Mouse (Mus musculus): ENCODE measurements at regions not wholly inside any gene's neighbourhood (a gene's known extent, or its start where the extent isn't known, plus 50 kb on each side); places are given as distances from the start of the nearest gene placed in this dataset.
"Not testable (repeated sequence)": the region's sequence is repeated elsewhere in the genome, so short reads cannot be mapped to it uniquely, and the experiment has no call there.

DNA sequence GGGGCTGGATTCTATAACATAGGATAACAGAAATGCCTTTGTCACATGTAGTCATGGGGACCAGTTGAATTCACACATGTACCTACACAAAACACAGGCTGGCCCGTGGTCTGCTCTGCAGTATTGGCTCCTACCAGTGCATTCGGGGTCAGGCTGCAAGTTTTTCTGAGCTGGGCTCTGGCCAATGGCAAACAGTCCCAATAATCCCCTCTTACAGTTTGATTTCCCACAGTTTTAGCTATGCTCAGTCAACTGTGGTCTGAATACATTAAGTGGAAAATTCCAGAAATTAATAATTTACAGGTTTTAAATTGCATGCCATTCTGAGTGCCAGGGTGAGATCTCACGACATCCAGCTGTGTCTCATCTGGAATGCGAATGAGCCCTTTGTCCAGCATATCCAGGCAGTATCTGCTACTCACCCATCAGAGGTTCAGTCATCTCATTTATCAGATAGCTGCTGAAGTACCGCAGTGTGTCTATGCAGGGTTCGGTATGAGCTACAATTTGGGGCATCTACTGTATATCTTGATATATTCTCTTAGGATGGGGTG is 124.0 kb upstream of the Rgma start:
- DNase-seq (ENCODE audit: low spot score in 2 of 2), result no peak

DNA sequence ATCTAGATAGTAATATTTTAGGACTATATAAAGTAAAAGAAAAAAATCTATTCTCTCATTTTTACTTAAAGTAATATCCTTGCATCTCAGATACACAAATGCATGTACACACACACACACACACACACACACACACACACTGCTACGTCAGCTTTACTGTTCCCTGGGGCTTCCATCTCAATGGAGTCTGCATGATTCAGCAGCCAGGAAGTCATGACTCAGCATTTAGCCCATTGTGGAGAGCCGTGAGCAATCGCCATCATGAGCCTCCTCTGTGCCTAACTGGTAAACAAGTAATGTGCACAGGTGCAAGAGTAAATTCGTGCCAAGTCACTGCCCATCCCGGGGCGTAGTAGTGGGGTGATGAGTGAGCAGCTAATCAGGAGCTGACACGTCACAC is 120.3 kb upstream of the Rgma start:
- not testable (repeated sequence) for DNase-seq (ENCODE audit: low spot score in 2 of 2)

DNA sequence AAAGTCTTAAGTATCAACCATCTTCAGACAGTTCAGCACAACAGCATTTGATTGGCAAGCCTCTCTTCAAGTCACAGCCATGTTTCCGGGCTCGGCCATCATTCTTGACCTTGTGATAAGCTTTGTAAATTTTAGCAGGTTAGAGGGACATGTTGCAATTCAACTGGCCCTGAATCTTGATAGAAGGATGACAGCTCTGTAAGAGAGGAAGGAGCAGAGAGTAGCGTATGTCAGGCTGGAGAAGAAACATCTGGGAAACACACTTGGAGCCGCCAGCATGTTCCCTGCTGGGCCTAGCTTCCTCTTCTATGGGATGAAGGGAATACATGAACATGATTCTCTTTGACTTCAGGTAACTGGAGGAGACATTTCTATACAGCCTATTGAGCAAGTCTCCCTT is 115.2 kb upstream of the Rgma start:
- no peak for DNase-seq (ENCODE audit: low spot score in 2 of 2)

DNA sequence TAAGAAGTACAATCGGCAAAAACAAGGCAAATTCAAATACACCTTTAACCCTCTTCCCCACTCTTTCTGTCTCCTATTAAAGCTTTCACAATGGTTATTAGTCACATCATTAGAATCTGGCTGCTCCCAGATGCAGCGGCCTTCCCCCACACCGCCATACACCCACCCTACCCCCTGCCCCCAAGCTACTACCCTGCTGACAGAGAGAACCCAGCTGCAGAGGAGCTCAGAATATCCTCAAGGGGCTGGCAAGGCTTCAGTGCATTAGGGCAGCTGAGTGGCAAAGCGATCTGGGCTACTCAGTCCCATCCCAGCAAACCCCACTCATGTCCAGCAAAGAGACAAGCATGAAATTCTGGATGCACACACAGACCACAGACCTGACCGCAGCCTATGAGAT is 113.6 kb upstream of the Rgma start:
- DNase-seq (ENCODE audit: low spot score in 2 of 2), result no peak

DNA sequence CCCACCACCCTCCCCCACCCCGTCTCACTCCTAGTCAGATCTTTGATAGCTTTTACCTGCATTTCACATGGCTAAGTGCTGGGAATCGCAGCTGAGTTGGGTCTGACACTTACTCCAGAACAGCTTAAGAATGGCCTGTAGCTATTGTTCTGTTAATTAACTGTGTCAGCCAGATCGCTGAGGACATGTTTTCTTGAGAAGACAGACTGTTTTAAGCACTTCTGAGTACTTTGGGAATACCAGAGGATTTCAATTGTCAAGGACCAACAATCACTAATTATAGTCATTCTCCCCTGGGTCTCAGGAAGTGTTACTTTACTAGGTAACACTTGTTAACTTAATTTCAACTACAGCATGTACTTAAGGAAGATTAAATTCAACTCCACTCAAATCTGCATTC is 112.8 kb upstream of the Rgma start:
- DNase-seq (ENCODE audit: low spot score in 2 of 2), result no peak

DNA sequence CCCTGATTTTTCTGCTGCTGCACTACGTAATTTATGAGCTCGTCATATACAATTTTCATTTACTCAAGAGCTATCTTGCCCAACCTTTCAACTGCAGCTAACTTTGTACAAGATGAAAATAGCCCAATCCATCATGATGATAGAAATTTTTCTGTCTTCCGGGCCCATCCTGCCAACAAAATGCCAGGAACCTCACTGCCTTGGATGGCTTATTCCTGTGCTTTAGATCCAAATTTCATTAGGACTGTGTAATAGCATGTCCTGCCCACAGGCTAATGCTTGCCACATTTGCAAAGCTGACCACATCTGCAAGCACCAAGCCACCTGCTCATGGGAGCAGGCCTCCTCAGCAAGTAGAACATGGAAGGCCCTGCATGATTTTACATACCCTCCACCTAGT is 105.7 kb upstream of the Rgma start:
- DNase-seq (ENCODE audit: low spot score in 2 of 2), result no peak

DNA sequence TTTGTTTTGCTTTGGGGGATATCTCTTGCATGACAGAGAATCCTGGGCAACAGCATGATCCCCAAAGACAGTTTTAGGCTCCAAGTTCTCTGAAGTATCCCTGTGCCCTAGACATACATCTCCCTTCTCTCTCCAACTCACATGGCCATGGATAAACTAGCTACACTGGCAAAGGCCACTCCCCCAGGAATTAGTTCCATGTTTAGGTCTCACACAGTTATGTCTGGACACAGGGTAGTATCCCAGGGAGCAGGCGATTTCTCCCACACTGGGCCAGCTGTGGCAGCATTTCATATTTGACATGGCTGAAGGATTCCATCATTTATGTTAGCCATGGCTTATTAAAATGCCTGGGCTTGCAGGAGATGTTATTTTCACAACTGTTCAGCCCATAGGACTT is 102.5 kb upstream of the Rgma start:
- DNase-seq (ENCODE audit: low spot score in 2 of 2), result no peak

DNA sequence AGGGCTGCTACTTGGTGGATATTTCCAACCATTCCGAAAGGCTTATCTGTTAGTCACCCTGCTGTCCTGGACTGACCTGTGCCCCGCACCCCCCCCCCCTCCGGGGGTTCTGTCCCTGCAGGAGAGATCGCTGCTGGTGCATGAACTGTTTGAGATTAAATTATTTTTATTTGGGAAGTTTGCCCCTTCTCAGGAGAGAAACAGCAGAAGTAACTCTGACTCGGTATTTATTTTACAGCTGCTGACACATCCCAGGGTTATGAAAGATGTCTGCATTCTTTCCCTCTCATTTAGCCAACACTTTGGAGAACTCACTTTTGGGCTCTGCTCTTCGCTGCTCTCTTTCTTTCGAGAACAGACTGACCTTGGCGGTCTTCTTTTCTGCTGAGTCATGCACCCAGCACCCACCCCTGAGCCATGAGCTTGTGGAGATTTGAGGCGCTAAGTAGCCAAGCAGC is 99.5 kb upstream of the Rgma start:
- DNase-seq (ENCODE audit: low spot score in 2 of 2), result no peak

DNA sequence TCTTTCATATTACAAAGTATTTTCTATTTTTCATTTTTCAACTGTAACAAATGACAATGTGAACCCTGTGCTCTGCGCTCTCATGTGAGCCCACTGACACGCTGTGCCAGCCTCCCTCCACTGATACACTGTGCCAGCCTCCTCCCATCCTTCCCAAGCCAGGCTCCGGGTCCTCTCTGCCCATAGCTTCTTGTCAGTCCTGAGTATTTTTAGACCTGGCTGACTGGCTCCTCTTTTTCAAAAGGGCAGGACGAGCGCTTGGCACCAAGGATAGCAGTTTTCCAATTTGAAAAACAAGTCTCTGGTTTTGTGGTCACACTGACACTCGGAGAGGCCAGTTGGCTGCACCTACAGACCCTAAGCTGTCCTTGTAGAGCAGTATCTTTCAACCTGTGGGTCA is 96.7 kb upstream of the Rgma start:
- no peak for DNase-seq (ENCODE audit: low spot score in 2 of 2)

DNA sequence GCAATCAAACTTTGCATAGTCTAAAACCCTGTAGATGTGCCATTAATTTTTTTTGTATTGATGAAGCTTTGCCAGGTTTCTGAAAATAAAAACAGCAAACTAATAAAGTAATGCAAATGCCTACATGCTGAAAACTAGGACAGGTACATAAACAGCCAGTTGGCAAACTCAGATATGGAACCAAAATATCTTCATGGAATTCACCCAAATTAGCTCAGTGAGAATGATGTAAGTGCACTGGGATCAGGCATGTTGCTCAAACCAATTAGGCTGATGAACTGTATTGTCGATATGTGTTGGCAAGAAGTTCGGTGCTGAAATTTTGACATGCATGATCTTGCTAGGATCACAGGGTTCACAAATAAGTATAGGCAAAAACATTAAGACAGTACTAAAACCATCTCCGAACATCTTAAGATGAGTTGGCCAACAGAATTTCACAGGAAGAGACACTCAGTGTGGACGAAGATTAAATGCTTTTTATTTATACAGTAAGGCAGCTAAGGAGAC is 95.3 kb upstream of the Rgma start:
- no peak for DNase-seq (ENCODE audit: low spot score in 2 of 2)

DNA sequence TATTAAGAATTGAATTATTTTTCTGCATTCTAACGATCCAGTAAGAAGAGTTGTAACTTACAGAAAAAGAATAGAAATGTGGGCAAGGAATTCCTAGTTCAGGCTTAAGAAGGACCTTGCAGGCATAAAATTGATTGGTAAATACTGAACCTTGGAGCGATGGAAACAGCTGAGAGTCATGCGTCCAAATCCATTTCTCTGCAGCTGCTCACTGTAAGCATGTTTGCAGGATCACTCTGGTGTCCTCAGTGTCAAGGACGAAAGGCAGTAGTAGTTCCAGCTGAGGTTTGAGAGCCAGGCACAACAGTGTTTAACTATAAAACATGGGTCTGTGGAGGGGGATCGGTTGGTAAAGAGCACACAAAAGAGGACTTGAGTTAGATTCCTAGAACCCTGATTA is 89.1 kb upstream of the Rgma start:
- DNase-seq (ENCODE audit: low spot score in 2 of 2), result no peak

DNA sequence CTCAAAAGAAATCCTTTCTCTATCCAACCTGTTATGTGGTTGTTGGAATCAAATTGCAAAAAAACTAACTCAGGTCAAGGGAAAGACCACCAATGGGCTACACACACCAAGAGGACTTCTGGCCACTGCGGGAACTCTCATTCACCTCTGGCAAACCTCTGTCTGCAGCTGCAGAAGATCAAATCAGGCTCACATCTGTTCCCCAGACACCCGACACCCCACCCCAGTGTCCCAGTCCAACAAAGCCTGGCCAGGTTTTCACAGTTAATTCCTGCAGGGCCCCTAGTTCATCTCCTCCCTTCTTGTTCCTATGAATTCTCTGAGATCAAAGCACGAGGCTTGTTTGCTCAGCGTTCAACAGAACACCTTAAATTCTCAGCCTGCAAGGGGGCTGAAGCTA is 82.0 kb upstream of the Rgma start:
- no peak for DNase-seq (ENCODE audit: low spot score in 2 of 2)

DNA sequence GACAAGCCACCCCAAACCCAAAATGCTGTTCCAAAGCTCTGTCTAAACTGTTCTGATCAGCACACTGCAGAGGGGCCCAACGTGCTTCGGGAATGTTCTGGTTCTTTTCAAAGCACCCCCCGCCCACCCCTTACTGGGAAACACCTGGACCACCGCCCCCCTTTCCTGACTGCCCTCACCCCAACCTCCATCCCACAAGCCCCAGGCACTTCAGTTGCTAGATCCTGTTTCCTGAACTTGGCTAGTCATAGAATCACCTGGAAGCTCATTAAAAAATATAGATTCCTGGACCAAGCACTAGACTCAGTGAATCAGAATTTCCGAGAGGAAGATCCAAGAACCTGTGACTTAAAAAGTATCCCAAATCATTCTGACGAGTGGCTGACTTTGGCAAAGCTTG is 80.9 kb upstream of the Rgma start:
- DNase-seq (ENCODE audit: low spot score in 2 of 2), result no peak

DNA sequence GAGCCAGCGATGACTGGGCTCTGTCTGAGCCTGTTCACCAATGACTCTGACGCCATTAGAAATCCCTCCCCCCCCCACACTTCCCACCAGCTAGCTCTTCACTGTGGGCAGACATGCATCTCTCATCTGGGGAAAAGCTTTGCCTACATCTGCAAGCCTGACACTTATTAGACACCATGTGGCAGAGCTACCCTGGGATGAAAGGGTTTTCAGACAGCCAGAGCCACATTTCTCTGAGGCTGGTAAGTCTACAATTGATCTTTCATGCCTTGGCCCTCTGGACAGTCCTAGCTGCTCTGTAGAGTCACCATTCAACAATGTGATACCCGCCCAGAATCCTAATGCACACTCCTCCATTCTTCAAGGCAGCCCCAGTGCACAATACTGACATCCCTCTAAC is 72.8 kb upstream of the Rgma start:
- DNase-seq (ENCODE audit: low spot score in 2 of 2), result no peak

DNA sequence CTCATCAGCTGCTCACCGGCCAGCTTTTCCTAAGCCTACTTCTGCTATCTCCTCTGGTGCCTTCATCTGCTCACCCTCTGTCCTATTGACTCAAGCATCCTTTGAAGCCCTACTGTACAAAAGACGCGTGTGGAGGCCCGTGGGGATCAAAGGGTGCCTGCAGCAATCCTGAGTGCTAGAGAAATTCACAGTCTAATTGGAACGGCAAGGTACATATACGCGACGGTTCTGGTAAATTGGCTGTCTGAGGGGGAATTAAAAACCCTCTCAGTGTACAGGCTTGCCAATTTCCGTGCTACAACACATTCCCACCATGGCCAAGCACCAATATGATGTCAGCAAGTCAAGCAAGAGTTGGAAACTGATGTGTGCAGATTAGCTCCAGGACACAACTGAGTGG is 71.5 kb upstream of the Rgma start:
- DNase-seq (ENCODE audit: low spot score in 2 of 2), result no peak

DNA sequence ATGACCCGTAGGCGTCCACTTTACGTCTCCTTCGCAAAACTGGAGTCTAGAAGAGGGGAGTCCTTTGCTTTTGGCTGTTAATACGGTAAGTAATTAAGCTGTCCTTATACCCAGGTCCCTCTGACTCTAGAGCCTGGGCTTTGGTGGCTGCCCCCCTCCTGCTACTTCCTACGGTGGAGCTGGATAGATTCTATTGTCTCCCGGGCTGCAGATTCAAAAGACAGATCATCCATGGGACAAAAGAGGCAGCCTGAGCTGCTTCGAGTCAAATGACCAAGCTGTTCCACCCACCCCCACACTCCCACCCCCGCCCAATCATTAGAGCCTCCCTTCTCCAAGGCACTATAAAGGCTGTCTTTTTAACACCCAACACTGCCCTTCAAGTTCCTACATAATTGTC is 70.5 kb upstream of the Rgma start:
- DNase-seq (ENCODE audit: low spot score in 2 of 2), result no peak

DNA sequence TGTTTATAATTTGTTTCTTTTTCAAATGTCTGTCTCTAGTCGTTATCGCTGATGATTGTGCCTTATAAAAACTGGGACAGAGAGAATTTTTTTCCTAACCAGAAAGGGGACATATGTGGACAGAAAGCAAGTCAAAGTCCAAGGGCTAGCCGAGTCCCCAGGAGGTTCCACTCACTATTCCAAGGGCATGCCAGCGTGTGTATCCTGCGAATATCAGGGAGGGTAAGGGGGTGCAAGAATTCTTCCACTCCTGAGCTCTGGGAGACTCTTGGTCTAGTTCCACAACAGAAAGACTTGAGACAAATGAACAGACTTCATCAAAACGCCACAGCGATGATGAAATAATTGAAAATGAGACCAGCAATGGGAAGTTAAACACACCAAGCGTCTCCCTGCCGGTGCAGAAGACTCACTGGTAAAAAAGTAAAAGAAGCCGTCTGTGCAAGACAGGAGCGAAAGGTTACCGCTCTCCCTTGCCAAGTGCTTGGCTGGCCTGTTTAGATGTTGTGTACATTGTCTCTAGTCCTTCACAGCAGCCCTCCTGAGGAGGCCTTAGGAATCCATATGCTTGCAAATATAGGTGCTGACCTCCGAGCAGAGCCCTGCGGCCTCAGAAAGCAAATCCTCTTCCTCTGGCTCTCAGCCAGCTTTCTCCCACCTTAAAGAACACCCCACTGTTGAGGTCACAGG is 69.9 kb upstream of the Rgma start:
- DNase-seq (ENCODE audit: low spot score in 2 of 2), result no peak

DNA sequence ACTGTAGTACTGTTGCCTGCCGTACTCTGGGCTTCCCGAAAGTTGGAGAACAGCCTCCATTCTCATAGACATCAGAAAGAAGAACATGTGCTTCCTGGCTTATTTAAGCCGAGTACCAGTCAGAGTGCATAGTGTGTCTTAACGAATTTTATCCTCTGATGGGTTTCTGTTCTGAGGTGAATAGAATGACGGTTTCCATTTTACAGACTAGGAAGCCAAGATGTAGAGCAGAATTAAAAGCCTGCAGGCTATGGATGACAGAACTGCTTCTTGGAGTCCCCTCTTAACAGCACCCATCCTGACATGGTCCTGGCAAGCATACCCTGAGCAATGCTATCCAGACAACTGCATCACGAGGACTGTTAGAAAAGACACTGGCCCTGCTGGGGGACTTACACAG is 69.0 kb upstream of the Rgma start:
- no peak for DNase-seq (ENCODE audit: low spot score in 2 of 2)

DNA sequence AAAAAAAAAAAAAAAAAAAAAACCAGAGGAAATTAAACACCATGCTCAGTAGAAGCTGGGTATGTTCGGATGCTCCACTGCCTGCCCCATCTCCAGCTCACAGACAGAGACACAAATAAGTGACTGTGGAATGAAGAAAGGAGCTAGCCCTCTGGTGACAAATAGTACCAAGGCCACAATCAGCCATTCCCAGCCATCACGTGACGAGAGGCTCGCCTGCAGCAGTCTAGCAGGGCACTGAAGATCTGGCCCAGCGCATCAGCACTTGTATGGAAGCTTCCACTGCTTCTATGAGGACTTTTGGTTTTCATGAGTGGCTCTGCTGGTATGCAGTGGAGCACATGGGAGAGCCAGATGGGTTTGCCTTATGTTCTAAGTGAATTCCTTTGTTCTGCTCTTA is 68.6 kb upstream of the Rgma start:
- DNase-seq (ENCODE audit: low spot score in 2 of 2), result no peak

DNA sequence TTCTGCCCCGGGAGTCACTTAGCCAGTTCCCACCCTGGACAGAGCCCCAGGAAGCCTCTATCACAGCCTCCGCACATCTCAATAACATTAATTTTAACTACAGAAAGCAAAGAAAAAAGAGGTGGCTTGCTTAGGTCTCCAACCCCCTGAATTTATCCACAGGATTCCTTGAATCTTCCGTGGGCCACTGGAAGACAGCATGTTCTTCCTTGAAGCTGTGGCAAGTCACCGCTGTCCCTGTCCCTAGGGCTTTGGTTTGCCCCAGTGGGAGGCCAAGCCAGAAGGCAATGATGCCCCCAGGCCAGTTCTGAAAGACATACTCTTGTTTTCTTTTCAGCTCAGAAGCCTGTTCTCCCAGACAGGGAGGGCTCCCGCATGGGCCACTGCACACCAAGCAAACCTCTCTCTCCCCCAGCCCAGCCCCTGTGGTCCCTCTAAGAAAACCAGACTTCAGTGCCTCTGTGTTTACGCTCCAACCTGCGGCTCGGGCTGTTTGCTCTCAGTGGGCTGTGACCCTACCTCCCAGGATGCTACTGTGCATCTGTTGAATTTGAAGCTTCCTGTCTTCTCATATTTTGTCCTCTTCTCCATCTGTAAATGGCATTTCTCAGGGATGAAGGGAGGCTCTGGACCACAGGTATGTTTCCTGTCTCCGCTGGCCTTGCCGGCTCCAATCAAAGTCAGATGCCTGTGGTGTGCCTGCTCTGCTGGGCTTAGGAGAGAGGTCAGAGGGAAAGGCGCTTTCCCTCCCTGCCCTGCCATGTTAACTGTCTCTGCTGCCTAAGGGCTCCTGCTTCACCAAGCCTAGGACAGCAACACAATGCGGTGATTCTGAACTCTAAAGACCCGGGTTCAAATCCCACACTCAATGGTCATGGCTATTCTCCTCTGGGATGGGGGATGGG is 67.5 kb upstream of the Rgma start:
- DNase-seq (ENCODE audit: low spot score in 2 of 2), result no peak

DNA sequence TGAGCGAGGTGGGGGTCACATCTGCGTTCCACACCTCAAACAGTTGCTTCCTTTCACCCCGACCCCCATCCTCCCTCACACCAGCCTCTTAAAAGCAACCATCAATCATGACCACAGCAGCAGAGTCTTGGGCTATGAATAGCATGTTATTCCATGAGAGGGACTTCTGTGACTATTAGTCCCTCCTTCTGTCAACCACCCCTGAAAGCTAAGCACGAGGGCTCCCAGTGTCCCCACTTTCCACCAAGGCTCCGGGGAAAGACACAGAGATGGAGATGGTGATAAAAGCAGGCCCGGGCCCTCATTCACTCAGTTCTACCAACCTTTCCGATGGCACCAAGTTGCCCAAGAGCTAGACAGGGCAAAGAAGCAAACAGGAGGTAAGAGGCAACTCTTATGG is 66.3 kb upstream of the Rgma start:
- DNase-seq (ENCODE audit: low spot score in 2 of 2), result no peak

DNA sequence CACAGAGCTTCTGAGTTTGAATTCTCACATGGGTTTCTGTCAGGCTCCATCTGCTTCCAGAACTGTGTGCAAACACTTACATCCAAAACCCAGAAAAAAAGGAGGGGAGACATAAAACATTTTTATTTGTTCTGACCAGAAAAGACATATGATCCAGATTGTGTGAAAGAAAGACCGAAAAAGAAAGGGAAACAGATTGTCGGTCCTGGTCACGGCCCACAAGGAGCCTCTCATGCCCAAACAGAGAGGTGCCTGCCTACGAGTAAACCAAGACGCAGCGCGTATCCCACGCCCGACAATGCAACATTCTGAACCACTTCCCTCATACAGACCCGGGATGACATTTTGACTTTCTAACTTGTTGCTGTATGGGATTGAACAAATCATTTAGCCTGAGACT is 65.3 kb upstream of the Rgma start:
- no peak for DNase-seq (ENCODE audit: low spot score in 2 of 2)

Measured in left cerebral cortex, adult 18-20 months (tissue).